Mouse (Mus musculus) embryo, embryonic 10 days (tissue): ENCODE results near the gene Gm15155.
"Not testable (repeated sequence)": the region's sequence is repeated elsewhere in the genome, so short reads cannot be mapped to it uniquely, and the experiment has no call there.

Experiments used
- DNase-seq: peaks from one replicate; pipeline ENCODE4 v3.0.0-alpha.2; 2015; ENCODE audit warnings: low spot score

Gm15155 gene

GRCm38 (mm10) chrX:155624341-155624841 lies at the start of gene Gm15155:
TSS of gene Gm15155 (plus strand) at chrX:155624741.
- DNase-seq, result no peak

GRCm38 (mm10) chrX:155579791-155580190 lies 44.8 kb upstream of the Gm15155 start:
- no peak for DNase-seq

GRCm38 (mm10) chrX:155584586-155584985 lies 40.0 kb upstream of the Gm15155 start:
- no peak for DNase-seq

GRCm38 (mm10) chrX:155591490-155591889 lies 33.1 kb upstream of the Gm15155 start:
- no peak for DNase-seq

GRCm38 (mm10) chrX:155592467-155592866 lies 32.1 kb upstream of the Gm15155 start:
- no peak for DNase-seq

- DNase-seq, result no peak
Measured at GRCm38 (mm10) chrX:155594685-155595084, 29.9 kb upstream of the Gm15155 start.

GRCm38 (mm10) chrX:155596390-155596789 lies 28.2 kb upstream of the Gm15155 start:
- no peak for DNase-seq

GRCm38 (mm10) chrX:155601196-155601595 lies 23.3 kb upstream of the Gm15155 start:
- DNase-seq, result no peak

- no peak for DNase-seq
Measured at GRCm38 (mm10) chrX:155622527-155622926, 2.0 kb upstream of the Gm15155 start.

- DNase-seq, result peak; percentile 11
Measured at GRCm38 (mm10) chrX:155622961-155623599, 1.5 kb upstream of the Gm15155 start.

- peak; percentile 22 for DNase-seq
Measured at GRCm38 (mm10) chrX:155623701-155624281, 750 bp upstream of the Gm15155 start, which contains the start of gene Ptchd1. TSS of gene Ptchd1 (minus strand) at chrX:155623814.

GRCm38 (mm10) chrX:155624895-155625294 lies 354 bp downstream of the Gm15155 start:
- no peak for DNase-seq

GRCm38 (mm10) chrX:155625671-155626196 lies 1.2 kb downstream of the Gm15155 start:
- peak; percentile 20 for DNase-seq

GRCm38 (mm10) chrX:155643975-155644374 lies 19.4 kb downstream of the Gm15155 start:
- no peak for DNase-seq

- no peak for DNase-seq
Measured at GRCm38 (mm10) chrX:155645975-155646374, 21.4 kb downstream of the Gm15155 start.

- no peak for DNase-seq
Measured at GRCm38 (mm10) chrX:155657971-155658370, 33.4 kb downstream of the Gm15155 start.

GRCm38 (mm10) chrX:155690440-155690839 lies 65.9 kb downstream of the Gm15155 start:
- DNase-seq, result not testable (repeated sequence)

GRCm38 (mm10) chrX:155724157-155724556 lies 99.6 kb downstream of the Gm15155 start:
- no peak for DNase-seq

- DNase-seq, result no peak
Measured at GRCm38 (mm10) chrX:155728387-155728786, 103.8 kb downstream of the Gm15155 start.

GRCm38 (mm10) chrX:155888118-155888517 lies 263.6 kb downstream of the Gm15155 start:
- DNase-seq, result no peak

- DNase-seq, result no peak
Measured at GRCm38 (mm10) chrX:155900040-155900439, 275.5 kb downstream of the Gm15155 start.

- DNase-seq, result no peak
Measured at GRCm38 (mm10) chrX:155901742-155902141, 277.2 kb downstream of the Gm15155 start.

- no peak for DNase-seq
Measured at GRCm38 (mm10) chrX:155903108-155903507, 278.6 kb downstream of the Gm15155 start.
